Mouse (Mus musculus) kidney, postnatal 0 days (tissue): ENCODE results near the gene Myrf. TPM values are rescaled to one million over a fixed set of nuclear protein-coding genes. Genes with fewer than 3 reads are reported as not detected.
"Not testable (repeated sequence)": the region's sequence is repeated elsewhere in the genome, so short reads cannot be mapped to it uniquely, and the experiment has no call there.

ENCODE experiments used
- ATAC-seq: fragments of 200-750 bp; cut with Nextera tagmentation; replicated peaks from 2 replicates; pipeline ENCODE4 v1.8.0; 2017; ENCODE audit warnings: low read depth, moderate number of reproducible peaks, moderate TSS enrichment, moderate library complexity; ENCODE audit not compliant: low FRiP score
- DNase-seq: peaks from one replicate; pipeline ENCODE4 v3.0.0-alpha.2; 2016; ENCODE audit warnings: low spot score
- H3K27ac ChIP-seq: fragments of 300-500 bp; sonication (generic); 2 replicates; pipeline ENCODE4 v1.5.1; 2014; ENCODE audit warnings: mild to moderate bottlenecking
- H3K27me3 ChIP-seq: fragments of 300-500 bp; sonication (generic); 2 replicates; pipeline ENCODE4 v1.6.1; 2014; ENCODE audit warnings: low read length, mixed read lengths; ENCODE audit not compliant: insufficient read depth
- H3K36me3 ChIP-seq: fragments of 300-500 bp; sonication (generic); 2 replicates; pipeline ENCODE4 v1.6.1; 2014; ENCODE audit warnings: low read length, mixed read lengths; ENCODE audit not compliant: insufficient read depth
- H3K4me1 ChIP-seq: fragments of 300-500 bp; sonication (generic); replicated peaks from 2 replicates; pipeline ENCODE4 v1.6.1; 2014; ENCODE audit warnings: antibody characterized with exemption, low read length, mixed read lengths; ENCODE audit not compliant: insufficient read depth
- H3K4me2 ChIP-seq: fragments of 300-500 bp; sonication (generic); 2 replicates; pipeline ENCODE4 v1.6.1; 2014; ENCODE audit warnings: mild to moderate bottlenecking, low read length, moderate library complexity, mixed read lengths
- H3K4me3 ChIP-seq: fragments of 300-500 bp; sonication (generic); replicated peaks from 2 replicates; pipeline ENCODE4 v1.5.1; 2014; ENCODE audit warnings: low read depth, low read length
- H3K9ac ChIP-seq: fragments of 300-500 bp; sonication (generic); 2 replicates; pipeline ENCODE4 v1.6.1; 2014; ENCODE audit warnings: low read depth, low read length
- H3K9me3 ChIP-seq: fragments of 300-500 bp; sonication (generic); replicated peaks from 2 replicates; pipeline ENCODE4 v1.6.1; 2016; ENCODE audit warnings: low read length, inconsistent platforms, mixed read lengths
- CTCF ChIP-seq: IDR thresholded peaks from 2 replicates; pipeline ENCODE4 v1.5.1; 2016; ENCODE audit warnings: antibody characterized with exemption, low read depth, mild to moderate bottlenecking, moderate library complexity
- WGBS: fragments of 180-500 bp; shearing (Covaris S2); extraction: QIAGEN DNeasy Blood & Tissue Kit; methylation state at CpG from one replicate; pipeline ENCODE4 v1.1.7; 2014; 5-methylcytosine and 5-hydroxymethylcytosine counted together
- polyA plus RNA-seq: library from polyadenylated mRNA; unstranded; fragments of >200 nt; fragmentation: Nextera tagmentation; extraction: Ambion mirVana; gene quantifications from 2 replicates; pipeline ENCODE4 v1.2.1, GENCODE M21; 2015

The Myrf gene
- polyA plus RNA-seq, 1 experiment from 2014 or later: 1.5 TPM

DNA sequence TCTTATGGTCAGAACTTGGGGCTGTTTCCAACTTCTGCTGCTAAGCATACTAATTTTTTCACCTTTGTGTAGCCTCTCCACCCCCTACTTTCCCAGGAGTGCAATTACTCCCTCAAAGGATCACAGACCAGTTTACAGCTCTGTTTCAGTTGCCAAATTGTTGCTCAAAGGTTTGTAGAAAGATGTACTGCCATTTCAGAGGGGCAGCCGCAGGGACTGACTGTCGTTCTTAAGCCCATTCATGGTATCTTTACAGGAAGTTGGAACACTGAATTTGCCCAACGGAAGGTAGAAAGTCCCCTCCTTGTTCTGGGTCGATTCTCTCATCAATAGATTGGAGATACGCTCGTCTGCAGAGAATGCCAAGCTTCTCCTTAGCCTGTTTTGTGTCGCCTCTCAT lies 69.2 kb downstream of the Myrf start:
- no peak for ATAC-seq
- DNase-seq: no peak
- Histone ChIP-seq H3K27ac (no peak overlapping the region), H3K9ac (no peak overlapping the region), H3K36me3 (no peaks in the 10 kb centered on the region), H3K4me2 (no peak overlapping the region), H3K4me3 (no peak overlapping the region), H3K9me3 (no peaks in the 10 kb centered on the region), H3K4me1 (no peaks in the 10 kb centered on the region), H3K27me3 (no peaks in the 10 kb centered on the region)
- TF ChIP-seq CTCF: no peak
- 64% methylated on average over 7 of the region's 7 CpGs for WGBS

DNA sequence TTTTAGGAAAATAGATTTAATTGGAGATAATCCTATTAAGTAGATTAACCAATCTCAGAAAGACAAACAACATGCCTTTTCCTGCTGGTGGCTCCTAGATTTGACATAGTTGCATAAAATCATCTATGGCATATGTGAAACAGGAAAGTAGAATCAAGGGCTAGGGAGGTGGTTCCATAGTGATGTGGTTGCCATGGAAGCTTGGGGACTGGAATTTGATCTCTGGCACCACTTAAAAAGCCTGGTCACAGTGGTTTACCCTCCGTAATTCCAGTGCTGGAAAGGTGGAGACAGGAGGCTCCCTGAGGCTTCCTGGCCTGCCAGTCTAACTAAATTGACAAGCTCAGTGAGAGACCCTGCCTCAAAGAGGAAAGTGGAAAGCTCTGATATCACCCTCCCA lies 70.1 kb downstream of the Myrf start:
- TF ChIP-seq CTCF: no peak
- Histone ChIP-seq H3K9ac (no peak overlapping the region), H3K4me2 (no peak overlapping the region), H3K9me3 (no peaks in the 10 kb centered on the region), H3K27me3 (no peaks in the 10 kb centered on the region), H3K4me3 (no peak overlapping the region), H3K27ac (no peak overlapping the region), H3K4me1 (no peaks in the 10 kb centered on the region), H3K36me3 (no peaks in the 10 kb centered on the region)
- WGBS: 30% methylated on average over 1 of the region's 1 CpGs
- ATAC-seq: no peak
- no peak for DNase-seq

- H3K4me3 ChIP-seq, H3K4me1 ChIP-seq, ATAC-seq, DNase-seq, H3K27me3 ChIP-seq, H3K36me3 ChIP-seq, H3K9me3 ChIP-seq, H3K27ac ChIP-seq, H3K9ac ChIP-seq, H3K4me2 ChIP-seq: not testable (repeated sequence)
- WGBS: 96% methylated on average over 3 of the region's 3 CpGs
These were observed 70.7 kb downstream of the Myrf start for GRCm38 (mm10) chr19:10169692-10170330.

- Histone ChIP-seq H3K27me3 (no peaks in the 10 kb centered on the region), H3K9ac (no peak overlapping the region), H3K27ac (no peak overlapping the region), H3K4me2 (no peak overlapping the region), H3K4me3 (no peak overlapping the region), H3K9me3 (no peaks in the 10 kb centered on the region), H3K4me1 (no peaks in the 10 kb centered on the region), H3K36me3 (no peaks in the 10 kb centered on the region)
- no peak for TF ChIP-seq CTCF
- ATAC-seq (no peak), DNase-seq (no peak)
These were observed 71.4 kb downstream of the Myrf start for GRCm38 (mm10) chr19:10169179-10169578.

- Histone ChIP-seq H3K27me3 (no peaks in the 10 kb centered on the region), H3K9ac (no peak overlapping the region), H3K4me2 (no peak overlapping the region), H3K36me3 (no peaks in the 10 kb centered on the region), H3K4me1 (no peaks in the 10 kb centered on the region), H3K9me3 (no peaks in the 10 kb centered on the region), H3K27ac (no peak overlapping the region), H3K4me3 (no peak overlapping the region)
- no peak for ATAC-seq
- no peak for DNase-seq
- WGBS: 65% methylated on average over 3 of the region's 3 CpGs
- no peak for TF ChIP-seq CTCF
These were observed 72.1 kb downstream of the Myrf start for GRCm38 (mm10) chr19:10168441-10168840.

GRCm38 (mm10) chr19:10167951-10168350 lies 72.6 kb downstream of the Myrf start:
- no peaks in the 10 kb centered on the region for H3K36me3 ChIP-seq
- H3K27me3 ChIP-seq: no peaks in the 10 kb centered on the region
- DNase-seq (no peak), ATAC-seq (no peak)
- no peaks in the 10 kb centered on the region for H3K4me1 ChIP-seq
- no peak overlapping the region for H3K4me2 ChIP-seq
- no peak for TF ChIP-seq CTCF
- no peak overlapping the region for H3K27ac ChIP-seq
- H3K9me3 ChIP-seq: no peaks in the 10 kb centered on the region
- no peak overlapping the region for H3K9ac ChIP-seq
- H3K4me3 ChIP-seq: no peak overlapping the region
- WGBS: 91% methylated on average over 1 of the region's 1 CpGs

GRCm38 (mm10) chr19:10167112-10167511 lies 73.4 kb downstream of the Myrf start:
- DNase-seq: no peak
- no peak for ATAC-seq
- no peaks in the 10 kb centered on the region for H3K9me3 ChIP-seq
- no peaks in the 10 kb centered on the region for H3K36me3 ChIP-seq
- no peak overlapping the region for H3K4me2 ChIP-seq
- H3K9ac ChIP-seq: no peak overlapping the region
- no peaks in the 10 kb centered on the region for H3K27me3 ChIP-seq
- no peak overlapping the region for H3K27ac ChIP-seq
- WGBS: 57% methylated on average over 4 of the region's 4 CpGs
- no peaks in the 10 kb centered on the region for H3K4me1 ChIP-seq
- no peak overlapping the region for H3K4me3 ChIP-seq
- TF ChIP-seq CTCF: no peak

- not testable (repeated sequence) for H3K27me3 ChIP-seq, H3K27ac ChIP-seq, H3K4me1 ChIP-seq, H3K4me3 ChIP-seq, H3K9me3 ChIP-seq, DNase-seq, H3K4me2 ChIP-seq, H3K36me3 ChIP-seq, ATAC-seq, H3K9ac ChIP-seq
- whole genome bisulfite sequencing: 93% methylated on average over 3 of the region's 4 CpGs
These were observed 74.6 kb downstream of the Myrf start for GRCm38 (mm10) chr19:10165928-10166327.
